Mouse (Mus musculus) stomach, embryonic 15.5 days (tissue): Measurements from ENCODE around the gene Tmem117. TPM values are rescaled to one million over a fixed set of nuclear protein-coding genes. Genes with fewer than 3 reads are reported as not detected.

ENCODE experiments used
- ATAC-seq: fragments of 200-750 bp; cut with Nextera tagmentation; 2 replicates; pipeline ENCODE4 v1.8.0; 2017; ENCODE audit warnings: low read depth, moderate number of reproducible peaks, moderate TSS enrichment; ENCODE audit not compliant: insufficient read depth, low FRiP score
- H3K27ac ChIP-seq: fragments of 300-500 bp; sonication (generic); 2 replicates; pipeline ENCODE4 v1.5.1; 2015; ENCODE audit warnings: mild to moderate bottlenecking, inconsistent platforms
- H3K27me3 ChIP-seq: fragments of 300-500 bp; sonication (generic); replicated peaks from 2 replicates; pipeline ENCODE4 v1.6.1; 2015; ENCODE audit warnings: inconsistent platforms
- H3K36me3 ChIP-seq: fragments of 300-500 bp; sonication (generic); 2 replicates; pipeline ENCODE4 v1.6.1; 2015; ENCODE audit warnings: inconsistent platforms
- H3K4me1 ChIP-seq: fragments of 300-500 bp; sonication (generic); 2 replicates; pipeline ENCODE4 v1.6.1; 2015; ENCODE audit warnings: inconsistent platforms
- H3K4me2 ChIP-seq: fragments of 300-500 bp; sonication (generic); 2 replicates; pipeline ENCODE4 v1.6.1; 2015; ENCODE audit warnings: mild to moderate bottlenecking, inconsistent platforms
- H3K4me3 ChIP-seq: fragments of 300-500 bp; sonication (generic); replicated peaks from 2 replicates; pipeline ENCODE4 v1.5.1; 2015; ENCODE audit warnings: inconsistent platforms
- H3K9ac ChIP-seq: fragments of 300-500 bp; sonication (generic); 2 replicates; pipeline ENCODE4 v1.6.1; 2015; ENCODE audit warnings: inconsistent platforms
- H3K9me3 ChIP-seq: fragments of 300-500 bp; sonication (generic); 2 replicates; pipeline ENCODE4 v1.6.1; 2016; ENCODE audit warnings: inconsistent platforms
- WGBS: fragments of 180-500 bp; shearing (Covaris S2); methylation state at CpG from one replicate; pipeline ENCODE4 v1.1.7; 2015; 5-methylcytosine and 5-hydroxymethylcytosine counted together
- polyA plus RNA-seq: library from polyadenylated mRNA; unstranded; fragments of >200 nt; fragmentation: Nextera tagmentation; extraction: Ambion mirVana; gene quantifications from 2 replicates; pipeline ENCODE4 v1.2.1, GENCODE M21; 2015

Gene Tmem117
- polyA plus RNA-seq = 2.8 and 3.7 TPM in 2 replicates

DNA sequence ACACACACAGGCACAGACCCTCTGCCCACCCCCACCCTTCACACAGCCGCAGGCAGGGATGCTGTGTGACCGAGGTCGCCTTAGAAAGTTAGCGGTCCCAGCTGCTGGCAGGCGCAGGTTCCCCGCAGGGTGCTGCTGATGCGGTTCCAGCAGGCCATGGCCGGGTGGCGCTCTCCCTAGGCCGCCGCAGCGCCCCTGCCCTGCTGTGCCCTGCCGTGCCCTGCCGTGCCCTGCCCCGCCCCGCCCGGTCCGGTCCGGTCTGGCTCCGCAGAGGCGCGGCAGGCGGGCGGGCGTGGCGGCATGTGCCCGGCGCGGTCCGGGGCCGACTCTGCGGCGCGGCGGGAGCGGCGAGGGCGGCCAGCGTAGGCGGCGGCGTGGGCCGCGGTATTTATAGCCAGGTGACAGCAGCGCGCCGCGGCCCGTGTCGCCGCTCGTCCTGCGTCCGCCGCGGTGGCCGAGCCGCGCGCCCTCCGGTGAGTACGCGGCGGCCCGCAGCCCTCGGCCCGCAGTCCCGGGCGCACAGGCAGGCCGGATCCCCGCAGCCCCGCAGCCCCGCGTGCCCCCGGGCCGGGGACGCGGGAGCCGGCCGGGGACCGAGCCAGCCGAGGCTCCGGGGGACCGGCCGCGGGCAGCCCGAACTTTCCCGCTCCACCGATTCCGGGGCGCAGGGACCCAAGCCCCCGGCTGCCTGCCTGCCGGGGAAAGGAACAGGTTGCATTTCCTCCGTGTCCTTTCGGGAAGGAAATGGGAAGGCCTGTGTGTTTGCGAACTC lies at the start of gene Tmem117:
Gene Tmem117, plus strand, starts transcription at position 403 of the 772 bp plus-strand sequence.
- peak within 1 kb of the TSS; percentile 37 for H3K9ac ChIP-seq
- H3K4me2 ChIP-seq = peak within 1 kb of the TSS; percentile 98
- 0 out of 2 replicates have a peak, but pooled peaks cover 3% of the 10 kb centered on the region for H3K4me1 ChIP-seq
- H3K27me3 ChIP-seq = peaks cover 16% of the 10 kb centered on the region
- ATAC-seq = peak; percentile 78
- H3K36me3 ChIP-seq = no peaks in the 10 kb centered on the region
- WGBS = 1% methylated on average over 66 of the region's 96 CpGs
- H3K9me3 ChIP-seq = no peaks in the 10 kb centered on the region
- peak within 1 kb of the TSS; percentile 57 for H3K4me3 ChIP-seq
- no peak within 1 kb of the TSS for H3K27ac ChIP-seq

DNA sequence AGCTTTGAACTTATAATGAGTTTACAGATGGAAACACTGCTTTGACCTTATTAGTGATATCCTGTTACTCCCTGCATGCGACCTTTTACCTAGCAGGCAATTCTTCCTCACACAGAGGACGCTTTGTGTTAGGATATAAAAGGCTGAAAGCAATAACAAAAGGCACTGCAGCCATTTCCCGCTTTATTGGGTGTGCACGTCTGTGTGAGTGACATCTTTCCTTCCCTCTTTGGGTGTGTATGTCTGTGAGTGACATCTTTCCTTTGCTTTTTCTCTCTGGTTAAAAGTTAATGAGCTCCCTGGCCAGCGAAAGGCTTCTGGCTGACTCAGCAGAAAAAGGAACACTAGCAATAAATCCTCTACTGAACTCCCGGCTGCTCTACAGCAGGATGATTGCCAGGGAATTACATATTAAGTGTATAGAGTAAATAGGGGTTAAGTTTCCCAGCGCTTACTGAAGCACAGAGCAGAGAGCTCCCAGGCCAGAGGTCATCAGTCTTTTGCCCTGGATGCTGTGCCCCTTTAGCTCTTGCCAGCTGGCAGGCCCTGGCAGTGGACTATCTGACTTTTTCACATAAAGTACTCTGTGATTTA lies 46.9 kb upstream of the Tmem117 start:
- Histone ChIP-seq H3K27ac (peak overlapping the region; percentile 6; the same call in 1 of the 2 replicates), H3K4me2 (no peak overlapping the region), H3K9ac (no peak overlapping the region), H3K4me3 (no peak overlapping the region), H3K4me1 (no peaks in the 10 kb centered on the region), H3K36me3 (peaks cover 56% of the 10 kb centered on the region), H3K27me3 (no peaks in the 10 kb centered on the region), H3K9me3 (no peaks in the 10 kb centered on the region)
- WGBS = 58% methylated on average over 7 of the region's 7 CpGs
- no peak for ATAC-seq

DNA sequence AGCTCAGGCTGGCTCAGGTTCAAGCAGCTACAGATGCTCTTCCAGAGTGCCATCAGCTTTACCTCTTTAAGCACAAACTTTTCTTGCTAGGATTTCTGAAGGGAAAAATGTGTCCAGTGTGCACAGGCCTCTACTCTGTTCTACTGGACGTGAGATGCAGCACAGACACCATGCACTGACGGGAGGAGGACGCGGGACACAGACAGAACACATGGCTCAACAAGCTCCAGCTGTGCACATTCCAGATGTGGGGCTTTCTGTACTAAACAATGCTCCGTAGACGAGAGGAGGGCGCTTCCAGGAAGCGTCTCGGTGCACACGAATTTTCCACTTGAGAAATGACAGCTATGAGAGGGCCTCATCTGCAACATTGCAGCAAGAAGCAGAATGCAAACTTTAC lies 45.9 kb upstream of the Tmem117 start:
- Histone ChIP-seq H3K27me3 (no peaks in the 10 kb centered on the region), H3K9me3 (no peaks in the 10 kb centered on the region), H3K36me3 (peaks cover 54% of the 10 kb centered on the region), H3K4me1 (peaks cover 3% of the 10 kb centered on the region), H3K9ac (no peak overlapping the region), H3K4me3 (no peak overlapping the region), H3K27ac (peak overlapping the region; percentile 57; the same call in 1 of the 2 replicates), H3K4me2 (no peak overlapping the region)
- WGBS = 76% methylated on average over 10 of the region's 10 CpGs
- peak; percentile 56; the same call in 1 of the 2 replicates for ATAC-seq

DNA sequence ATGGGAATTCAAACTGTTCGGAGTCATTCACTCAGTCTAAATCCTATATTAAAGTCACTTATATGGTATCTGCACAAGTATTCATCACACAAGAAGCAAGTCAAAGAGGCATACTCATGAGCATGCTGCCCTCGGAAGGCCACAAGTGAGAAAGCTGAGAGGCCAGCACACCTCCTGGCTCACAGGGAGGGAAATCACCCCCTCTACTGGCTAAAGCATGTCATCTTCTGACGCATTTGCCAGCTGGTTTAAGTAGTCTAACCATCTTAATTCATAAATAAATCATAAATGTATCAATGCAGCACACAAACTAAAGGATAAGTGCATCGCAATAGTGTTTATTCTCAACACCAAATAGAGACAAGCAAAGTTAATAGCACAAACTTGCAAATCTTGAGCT lies 44.3 kb upstream of the Tmem117 start:
- Histone ChIP-seq H3K27ac (no peak overlapping the region), H3K4me3 (no peak overlapping the region), H3K27me3 (no peaks in the 10 kb centered on the region), H3K4me1 (peaks cover 3% of the 10 kb centered on the region), H3K9me3 (no peaks in the 10 kb centered on the region), H3K36me3 (peaks cover 52% of the 10 kb centered on the region), H3K4me2 (no peak overlapping the region), H3K9ac (no peak overlapping the region)
- no peak for ATAC-seq
- 81% methylated on average over 4 of the region's 4 CpGs for WGBS

DNA sequence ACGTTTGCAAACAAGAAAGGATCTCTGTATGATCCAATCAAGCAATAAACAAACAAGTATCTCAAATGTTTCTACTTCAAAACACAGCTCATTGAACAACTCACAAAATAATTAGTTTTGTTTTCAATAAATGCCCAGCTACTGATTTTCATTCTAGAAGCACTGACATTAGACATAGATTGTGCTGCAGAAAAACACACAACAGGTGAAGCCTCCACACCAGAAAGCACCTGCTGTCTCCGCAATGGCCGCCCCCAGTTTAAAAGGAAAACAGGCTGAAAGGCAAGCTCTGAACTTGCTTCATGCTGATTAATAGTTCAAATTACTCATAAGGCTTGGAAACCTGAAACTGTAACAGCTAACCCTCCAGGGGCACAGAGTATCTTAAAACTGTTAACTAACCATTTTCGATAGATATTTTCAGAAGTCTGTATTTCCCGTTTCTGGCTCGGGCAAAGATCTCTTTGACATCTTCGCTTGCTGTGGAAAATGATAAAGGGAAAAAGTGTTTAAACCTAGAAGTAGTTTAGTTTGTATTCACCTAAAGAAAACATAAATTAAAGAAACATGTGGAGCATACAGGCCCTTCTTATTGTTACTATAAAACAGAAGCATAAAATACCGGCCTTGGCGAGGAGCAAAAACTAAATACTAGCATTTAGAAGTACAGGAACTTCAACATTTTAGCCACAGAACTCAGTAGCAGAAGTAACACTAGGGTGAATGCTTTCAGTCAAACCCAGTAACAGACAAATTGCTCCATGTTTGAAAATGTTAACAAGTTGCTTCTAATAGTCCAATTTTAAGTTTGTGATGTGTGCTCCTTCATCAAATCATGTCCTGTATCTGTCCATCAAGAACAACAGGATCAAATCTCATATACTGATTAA lies 41.0 kb upstream of the Tmem117 start:
- no peak overlapping the region for H3K4me3 ChIP-seq
- WGBS = 79% methylated on average over 9 of the region's 9 CpGs
- no peak for ATAC-seq

DNA sequence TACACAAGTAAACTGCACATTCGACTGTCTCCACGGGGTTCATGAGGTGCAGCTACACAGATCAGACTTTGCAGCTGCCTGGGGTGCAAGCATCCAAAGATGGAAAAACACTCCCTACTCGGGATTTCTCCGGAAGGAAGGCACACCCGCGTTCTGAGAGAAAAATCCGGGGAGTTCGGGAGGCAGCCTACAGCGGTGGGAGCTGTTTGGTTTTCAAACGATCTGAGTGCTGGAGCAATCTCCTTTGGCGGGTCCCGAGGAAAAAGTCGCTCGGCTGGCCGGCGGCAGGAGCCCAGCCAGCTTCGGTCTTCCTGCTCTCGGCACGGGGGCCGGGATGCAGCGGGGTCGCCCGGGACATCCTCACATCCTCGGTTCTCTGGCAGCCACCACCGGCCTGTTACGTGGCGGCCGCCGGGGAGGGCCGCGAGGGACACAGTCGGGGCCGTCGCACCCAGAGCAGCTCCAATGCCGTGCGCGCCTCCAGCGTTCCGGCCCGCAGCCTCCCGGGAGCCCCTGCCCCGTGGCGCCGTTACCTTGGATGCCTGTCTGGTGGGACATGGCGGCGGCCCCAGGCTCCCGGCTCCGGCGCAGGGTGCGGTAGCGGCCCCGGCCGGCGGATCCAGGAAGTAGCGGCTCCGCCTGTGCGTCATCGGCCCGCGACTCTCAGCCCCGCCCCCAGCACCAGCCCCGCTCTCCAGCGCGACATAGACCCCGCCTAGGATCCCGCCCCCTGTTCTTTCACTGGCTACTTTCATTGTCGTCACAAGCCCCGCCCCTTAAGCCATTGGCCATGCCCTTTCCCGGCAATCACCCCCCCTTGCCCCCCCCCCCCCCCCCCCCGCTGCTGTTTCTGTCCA lies 39.6 kb upstream of the Tmem117 start, which contains the start of gene Twf1:
Gene Twf1, minus strand, starts transcription at position 671 of the 857 bp plus-strand sequence.
- H3K27ac ChIP-seq = peak within 1 kb of the TSS; percentile 74

More for the DNA sequence above, 41.0 kb upstream of the Tmem117 start:
- peaks cover 25% of the 10 kb centered on the region for H3K36me3 ChIP-seq
- H3K27ac ChIP-seq = no peak overlapping the region
- no peak overlapping the region for H3K9ac ChIP-seq
- peak overlapping the region; percentile 63 for H3K4me2 ChIP-seq
- peaks cover 3% of the 10 kb centered on the region for H3K4me1 ChIP-seq
- no peaks in the 10 kb centered on the region for H3K9me3 ChIP-seq
- no peaks in the 10 kb centered on the region for H3K27me3 ChIP-seq

DNA sequence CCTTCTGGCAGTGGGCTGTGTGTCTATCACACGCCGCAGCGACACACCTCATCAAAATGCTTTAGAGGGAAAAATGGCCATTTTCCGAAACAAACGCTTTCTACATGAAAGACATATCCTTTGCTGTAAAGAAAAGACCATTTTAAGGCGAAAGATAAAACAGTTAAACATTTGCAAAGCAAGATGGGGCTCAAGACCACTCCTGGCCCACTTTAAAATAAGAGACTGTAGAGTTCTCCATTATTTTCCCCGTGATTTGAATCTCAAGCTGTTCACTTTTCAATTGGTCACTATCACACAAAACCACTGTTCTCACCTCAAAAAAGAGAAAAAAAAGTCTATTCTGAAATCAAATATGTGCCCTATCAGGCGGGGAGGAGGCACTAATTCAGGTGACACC lies 38.9 kb upstream of the Tmem117 start:
- Histone ChIP-seq H3K9ac (0 out of 2 replicates have a peak overlapping the region, but pooled peaks have one; percentile 17), H3K9me3 (no peaks in the 10 kb centered on the region), H3K27ac (0 out of 2 replicates have a peak overlapping the region, but pooled peaks have one; percentile 41), H3K4me2 (peak overlapping the region; percentile 56), H3K36me3 (peaks cover 6% of the 10 kb centered on the region; the same call in 1 of the 2 replicates), H3K4me3 (peak overlapping the region; percentile 94), H3K27me3 (no peaks in the 10 kb centered on the region), H3K4me1 (peaks cover 3% of the 10 kb centered on the region)
- WGBS = 9% methylated on average over 8 of the region's 8 CpGs
- ATAC-seq = no peak

More for the DNA sequence above, 39.6 kb upstream of the Tmem117 start, which contains the start of gene Twf1:
- H3K27me3 ChIP-seq = no peaks in the 10 kb centered on the region
- H3K9ac ChIP-seq = peak within 1 kb of the TSS; percentile 90
- H3K36me3 ChIP-seq = peaks cover 13% of the 10 kb centered on the region; the same call in 1 of the 2 replicates
- H3K4me1 ChIP-seq = peaks cover 3% of the 10 kb centered on the region
- peak within 1 kb of the TSS; percentile 94 for H3K4me3 ChIP-seq
- no peaks in the 10 kb centered on the region for H3K9me3 ChIP-seq
- ATAC-seq = peak; percentile 99
- WGBS = under 1% methylated on average over 54 of the region's 70 CpGs
- peak within 1 kb of the TSS; percentile 63 for H3K4me2 ChIP-seq

DNA sequence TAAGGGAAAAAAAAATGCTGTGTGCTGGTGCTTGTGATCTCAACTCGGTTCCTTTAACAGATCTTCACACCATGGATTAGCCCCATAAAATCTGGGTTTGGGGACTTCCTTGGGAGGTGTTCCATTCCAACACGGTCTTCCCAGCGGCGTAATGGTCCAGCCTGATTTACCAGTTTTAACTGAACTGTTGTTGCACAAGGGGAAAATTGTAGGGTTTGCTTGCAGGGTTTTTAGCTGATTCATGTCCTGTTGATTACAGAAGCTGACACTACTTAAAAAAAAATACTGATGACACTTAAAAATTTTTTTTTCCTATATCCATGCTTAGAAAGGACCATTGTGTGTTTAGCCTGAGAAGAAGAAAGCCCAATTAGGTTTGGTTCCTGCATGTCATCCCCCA lies 37.7 kb upstream of the Tmem117 start:
- H3K27me3 ChIP-seq = no peaks in the 10 kb centered on the region
- H3K36me3 ChIP-seq = 0 out of 2 replicates have a peak, but pooled peaks cover 2% of the 10 kb centered on the region
- no peak overlapping the region for H3K4me2 ChIP-seq
- peaks cover 3% of the 10 kb centered on the region for H3K4me1 ChIP-seq
- H3K27ac ChIP-seq = no peak overlapping the region
- no peaks in the 10 kb centered on the region for H3K9me3 ChIP-seq
- no peak overlapping the region for H3K4me3 ChIP-seq
- no peak overlapping the region for H3K9ac ChIP-seq
- 79% methylated on average over 4 of the region's 4 CpGs for WGBS
- ATAC-seq = no peak

DNA sequence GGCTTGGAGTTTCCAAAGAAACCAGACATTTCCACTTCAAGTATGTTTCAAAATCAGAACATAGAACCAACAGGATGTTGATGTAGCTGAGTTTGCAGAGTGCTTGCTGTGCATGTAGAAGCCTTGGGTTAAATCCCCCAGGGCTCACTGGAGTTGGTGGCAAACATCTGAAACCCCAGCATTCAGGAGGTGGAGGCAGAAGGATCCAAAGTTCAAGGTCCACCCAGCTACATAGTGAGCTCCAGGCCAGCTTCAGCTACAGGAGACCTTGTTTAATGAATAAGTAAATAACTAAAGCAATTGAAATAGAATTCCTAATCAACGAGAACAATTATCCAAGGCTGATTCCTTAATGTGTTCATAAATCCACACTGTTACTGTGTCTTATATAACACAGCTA lies 35.4 kb upstream of the Tmem117 start:
- no peak overlapping the region for H3K4me3 ChIP-seq
- 79% methylated on average over 1 of the region's 1 CpGs for WGBS
- no peaks in the 10 kb centered on the region for H3K4me1 ChIP-seq
- no peak overlapping the region for H3K27ac ChIP-seq
- ATAC-seq = no peak
- H3K36me3 ChIP-seq = no peaks in the 10 kb centered on the region
- no peaks in the 10 kb centered on the region for H3K9me3 ChIP-seq
- H3K4me2 ChIP-seq = no peak overlapping the region
- H3K9ac ChIP-seq = no peak overlapping the region
- H3K27me3 ChIP-seq = no peaks in the 10 kb centered on the region

DNA sequence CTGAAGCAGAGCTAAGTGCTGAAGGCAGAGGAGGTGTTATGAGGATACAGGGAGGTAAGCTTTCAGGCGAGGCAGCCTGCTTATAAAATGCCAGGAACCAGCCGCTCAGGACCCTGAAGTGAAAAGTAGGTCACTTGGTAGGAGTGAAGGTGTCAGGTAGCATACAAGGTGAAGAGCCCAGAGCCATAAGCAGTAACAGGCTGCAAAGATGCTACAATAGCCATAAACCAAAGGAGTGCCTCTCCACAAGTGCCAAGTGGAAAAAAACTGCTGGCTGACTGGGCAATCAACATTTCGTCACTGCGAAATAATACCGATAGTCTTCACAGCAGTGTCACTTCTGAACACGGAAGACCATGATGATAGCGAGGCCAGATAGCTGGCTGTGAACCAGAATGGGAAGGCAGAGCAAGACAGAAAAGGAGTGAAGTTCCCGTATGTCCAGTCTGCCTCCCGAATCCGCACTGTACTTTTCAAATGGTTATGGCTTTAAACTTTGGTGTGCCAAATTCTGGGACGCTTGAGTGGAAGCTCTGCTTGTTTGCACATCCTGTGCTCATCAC lies 28.8 kb upstream of the Tmem117 start:
- H3K4me1 ChIP-seq = no peaks in the 10 kb centered on the region
- no peak overlapping the region for H3K27ac ChIP-seq
- 76% methylated on average over 11 of the region's 11 CpGs for WGBS
- no peak for ATAC-seq
- H3K4me3 ChIP-seq = no peak overlapping the region
- no peaks in the 10 kb centered on the region for H3K36me3 ChIP-seq
- H3K9ac ChIP-seq = no peak overlapping the region
- H3K9me3 ChIP-seq = no peaks in the 10 kb centered on the region
- no peak overlapping the region for H3K4me2 ChIP-seq
- no peaks in the 10 kb centered on the region for H3K27me3 ChIP-seq
